Mouse (Mus musculus): ENCODE data around the gene Krtap4-13. TPM values are rescaled to one million over a fixed set of nuclear protein-coding genes. Genes with fewer than 3 reads are reported as not detected.
"Not testable (repeated sequence)": the region's sequence is repeated elsewhere in the genome, so short reads cannot be mapped to it uniquely, and the experiment has no call there.

Gene Krtap4-13
- polyA plus RNA-seq, 1 experiment: not detected

GRCm38 (mm10) chr11:99837966-99838365 lies 28.3 kb upstream of the Krtap4-13 start, which contains the start of gene 2300003K06Rik:
TSS of gene 2300003K06Rik (minus strand) at chr11:99838066.
- Histone ChIP-seq H3K4me3 (ENCODE audit: insufficient read depth, low read depth, low read length) (no peak within 1 kb of the TSS), H3K27me3 (replicated peaks; ENCODE audit: control insufficient read depth, insufficient read depth, low read length) (no peaks in the 10 kb centered on the region), H3K4me1 (ENCODE audit: control insufficient read depth, insufficient read depth, low read length) (no peaks in the 10 kb centered on the region), H3K27ac (ENCODE audit: insufficient read depth, low read depth, low read length) (no peak within 1 kb of the TSS), H3K36me3 (ENCODE audit: control insufficient read depth, insufficient read depth, low read length) (no peaks in the 10 kb centered on the region)
- DNase-seq: no peak
- TF ChIP-seq CTCF (conservative IDR thresholded peaks at IDR 0.05; ENCODE audit: insufficient read depth, insufficient read length, low read depth, low read length) (no peak), POLR2A (IDR thresholded peaks at IDR 0.05; ENCODE audit: low read depth, low read length) (no peak)
- WGBS: 73% methylated on average over 1 of the region's 1 CpGs

- DNase-seq; H3K4me3 ChIP-seq (ENCODE audit: insufficient read depth, low read depth, low read length); H3K4me1 ChIP-seq (ENCODE audit: control insufficient read depth, insufficient read depth, low read length); H3K27me3 ChIP-seq (replicated peaks; ENCODE audit: control insufficient read depth, insufficient read depth, low read length); H3K36me3 ChIP-seq (ENCODE audit: control insufficient read depth, insufficient read depth, low read length); H3K27ac ChIP-seq (ENCODE audit: insufficient read depth, low read depth, low read length): not testable (repeated sequence)
- whole genome bisulfite sequencing: 71% methylated on average over 2 of the region's 2 CpGs
Observed at GRCm38 (mm10) chr11:99815566-99815965, 5.9 kb upstream of the Krtap4-13 start, which contains the start of gene Gm11564. TSS of gene Gm11564 (minus strand) at chr11:99815666.

- DNase-seq; H3K27ac ChIP-seq (ENCODE audit: insufficient read depth, low read depth, low read length); H3K27me3 ChIP-seq (replicated peaks; ENCODE audit: control insufficient read depth, insufficient read depth, low read length); H3K4me3 ChIP-seq (ENCODE audit: insufficient read depth, low read depth, low read length); H3K4me1 ChIP-seq (ENCODE audit: control insufficient read depth, insufficient read depth, low read length); H3K36me3 ChIP-seq (ENCODE audit: control insufficient read depth, insufficient read depth, low read length): not testable (repeated sequence)
- no CpG with 5 or more reads among the region's 1 CpGs for WGBS
Observed at GRCm38 (mm10) chr11:99804346-99804745, 5.3 kb downstream of the Krtap4-13 start, which contains the start of gene Gm11554. TSS of gene Gm11554 (minus strand) at chr11:99804446.

GRCm38 (mm10) chr11:99798832-99799231 lies 10.9 kb downstream of the Krtap4-13 start, which contains the start of gene Gm11569:
TSS of gene Gm11569 (minus strand) at chr11:99798932.
- DNase-seq; H3K27ac ChIP-seq (ENCODE audit: insufficient read depth, low read depth, low read length); H3K4me3 ChIP-seq (ENCODE audit: insufficient read depth, low read depth, low read length); H3K4me1 ChIP-seq (ENCODE audit: control insufficient read depth, insufficient read depth, low read length); H3K27me3 ChIP-seq (replicated peaks; ENCODE audit: control insufficient read depth, insufficient read depth, low read length); H3K36me3 ChIP-seq (ENCODE audit: control insufficient read depth, insufficient read depth, low read length): not testable (repeated sequence)
- WGBS: no CpG with 5 or more reads among the region's 1 CpGs

- Histone ChIP-seq H3K36me3 (ENCODE audit: control insufficient read depth, insufficient read depth, low read length) (no peaks in the 10 kb centered on the region), H3K4me1 (ENCODE audit: control insufficient read depth, insufficient read depth, low read length) (no peaks in the 10 kb centered on the region), H3K27me3 (replicated peaks; ENCODE audit: control insufficient read depth, insufficient read depth, low read length) (no peaks in the 10 kb centered on the region), H3K27ac (ENCODE audit: insufficient read depth, low read depth, low read length) (no peak within 1 kb of the TSS), H3K4me3 (ENCODE audit: insufficient read depth, low read depth, low read length) (no peak within 1 kb of the TSS)
- WGBS: 86% methylated on average over 2 of the region's 2 CpGs
- TF ChIP-seq POLR2A (IDR thresholded peaks at IDR 0.05; ENCODE audit: low read depth, low read length) (no peak), CTCF (conservative IDR thresholded peaks at IDR 0.05; ENCODE audit: insufficient read depth, insufficient read length, low read depth, low read length) (no peak)
- DNase-seq: no peak
Observed at GRCm38 (mm10) chr11:99793367-99793766, 16.3 kb downstream of the Krtap4-13 start, which contains the start of gene Gm11596. TSS of gene Gm11596 (minus strand) at chr11:99793467.

GRCm38 (mm10) chr11:99784900-99785299 lies 24.8 kb downstream of the Krtap4-13 start, which contains the start of gene Krtap4-9:
TSS of gene Krtap4-9 (plus strand) at chr11:99785200.
- not testable (repeated sequence) for H3K27ac ChIP-seq (ENCODE audit: insufficient read depth, low read depth, low read length); H3K27me3 ChIP-seq (replicated peaks; ENCODE audit: control insufficient read depth, insufficient read depth, low read length); H3K4me3 ChIP-seq (ENCODE audit: insufficient read depth, low read depth, low read length); H3K36me3 ChIP-seq (ENCODE audit: control insufficient read depth, insufficient read depth, low read length); H3K4me1 ChIP-seq (ENCODE audit: control insufficient read depth, insufficient read depth, low read length); DNase-seq

- H3K4me1 ChIP-seq (ENCODE audit: control insufficient read depth, insufficient read depth, low read length): no peaks in the 10 kb centered on the region
- H3K27me3 ChIP-seq (replicated peaks; ENCODE audit: control insufficient read depth, insufficient read depth, low read length): no peaks in the 10 kb centered on the region; the same call in 1 of the 2 replicates
- no peak for TF ChIP-seq POLR2A (IDR thresholded peaks at IDR 0.05; ENCODE audit: low read depth, low read length)
- no peak for TF ChIP-seq CTCF (conservative IDR thresholded peaks at IDR 0.05; ENCODE audit: insufficient read depth, insufficient read length, low read depth, low read length)
- H3K4me3 ChIP-seq (ENCODE audit: insufficient read depth, low read depth, low read length): no peak within 1 kb of the TSS
- no peak for DNase-seq
- H3K27ac ChIP-seq (ENCODE audit: insufficient read depth, low read depth, low read length): no peak within 1 kb of the TSS
- 95% methylated on average over 2 of the region's 2 CpGs for WGBS
- H3K36me3 ChIP-seq (ENCODE audit: control insufficient read depth, insufficient read depth, low read length): no peaks in the 10 kb centered on the region
Observed at GRCm38 (mm10) chr11:99780604-99781003, 29.1 kb downstream of the Krtap4-13 start, which contains the start of gene Krtap4-8. TSS of gene Krtap4-8 (minus strand) at chr11:99780704.

- H3K36me3 ChIP-seq (ENCODE audit: control insufficient read depth, insufficient read depth, low read length): no peaks in the 10 kb centered on the region
- DNase-seq: peak; percentile 39
- no peak overlapping the region for H3K27ac ChIP-seq (ENCODE audit: insufficient read depth, low read depth, low read length)
- no peak for TF ChIP-seq POLR2A (IDR thresholded peaks at IDR 0.05; ENCODE audit: low read depth, low read length)
- no peak for TF ChIP-seq CTCF (conservative IDR thresholded peaks at IDR 0.05; ENCODE audit: insufficient read depth, insufficient read length, low read depth, low read length)
- no peak overlapping the region for H3K4me3 ChIP-seq (ENCODE audit: insufficient read depth, low read depth, low read length)
- H3K27me3 ChIP-seq (replicated peaks; ENCODE audit: control insufficient read depth, insufficient read depth, low read length): no peaks in the 10 kb centered on the region; the same call in 1 of the 2 replicates
- no peaks in the 10 kb centered on the region for H3K4me1 ChIP-seq (ENCODE audit: control insufficient read depth, insufficient read depth, low read length)
- 66% methylated on average over 7 of the region's 7 CpGs for WGBS
Observed at GRCm38 (mm10) chr11:99778401-99778800, 31.3 kb downstream of the Krtap4-13 start.

- not testable (repeated sequence) for H3K4me3 ChIP-seq (ENCODE audit: insufficient read depth, low read depth, low read length); H3K36me3 ChIP-seq (ENCODE audit: control insufficient read depth, insufficient read depth, low read length); H3K27ac ChIP-seq (ENCODE audit: insufficient read depth, low read depth, low read length); H3K4me1 ChIP-seq (ENCODE audit: control insufficient read depth, insufficient read depth, low read length); DNase-seq; H3K27me3 ChIP-seq (replicated peaks; ENCODE audit: control insufficient read depth, insufficient read depth, low read length)
Observed at GRCm38 (mm10) chr11:99772813-99773212, 36.9 kb downstream of the Krtap4-13 start, which contains the start of gene Gm11595. TSS of gene Gm11595 (minus strand) at chr11:99772913.

Data from kidney, adult 2 months (tissue).